Mouse (Mus musculus) heart, embryonic 15.5 days (tissue): ENCODE measurements around the gene Evi2. TPM values are rescaled to one million over a fixed set of nuclear protein-coding genes. Genes with fewer than 3 reads are reported as not detected.

Source experiments
- ATAC-seq: fragments of 200-750 bp; cut with Nextera tagmentation; replicated peaks from 2 replicates; pipeline ENCODE4 v1.8.0; 2017; ENCODE audit warnings: low read depth, moderate TSS enrichment; ENCODE audit not compliant: insufficient number of reproducible peaks, insufficient read depth, low FRiP score
- H3K27ac ChIP-seq: fragments of 300-500 bp; sonication (generic); 2 replicates; pipeline ENCODE4 v1.5.1; 2015; ENCODE audit warnings: mild to moderate bottlenecking, inconsistent platforms
- H3K27me3 ChIP-seq: fragments of 300-500 bp; sonication (generic); 2 replicates; pipeline ENCODE4 v1.6.1; 2015; ENCODE audit warnings: inconsistent platforms
- H3K36me3 ChIP-seq: fragments of 300-500 bp; sonication (generic); 2 replicates; pipeline ENCODE4 v1.6.1; 2015; ENCODE audit warnings: mild to moderate bottlenecking, inconsistent platforms
- H3K4me1 ChIP-seq: fragments of 300-500 bp; sonication (generic); replicated peaks from 2 replicates; pipeline ENCODE4 v1.6.1; 2015; ENCODE audit warnings: inconsistent platforms
- H3K4me2 ChIP-seq: fragments of 300-500 bp; sonication (generic); 2 replicates; pipeline ENCODE4 v1.6.1; 2015; ENCODE audit warnings: inconsistent platforms, mild to moderate bottlenecking, moderate library complexity
- H3K4me3 ChIP-seq: fragments of 300-500 bp; sonication (generic); 2 replicates; pipeline ENCODE4 v1.5.1; 2015; ENCODE audit warnings: mild to moderate bottlenecking, inconsistent platforms
- H3K9ac ChIP-seq: fragments of 300-500 bp; sonication (generic); 2 replicates; pipeline ENCODE4 v1.6.1; 2015; ENCODE audit warnings: mild to moderate bottlenecking, inconsistent platforms
- H3K9me3 ChIP-seq: fragments of 300-500 bp; sonication (generic); replicated peaks from 2 replicates; pipeline ENCODE4 v1.6.1; 2016; ENCODE audit warnings: inconsistent platforms
- WGBS: fragments of 180-500 bp; shearing (Covaris S2); methylation state at CpG from one replicate; pipeline ENCODE4 v1.1.7; 2015; ENCODE audit warnings: mixed read lengths; 5-methylcytosine and 5-hydroxymethylcytosine counted together
- polyA plus RNA-seq: library from polyadenylated mRNA; unstranded; fragments of >200 nt; fragmentation: Nextera tagmentation; extraction: Ambion mirVana; gene quantifications from 2 replicates; pipeline ENCODE4 v1.2.1, GENCODE M21; 2015

Evi2 gene
- polyA plus RNA-seq, 1 experiment from 2014 or later = 0.52 TPM

DNA sequence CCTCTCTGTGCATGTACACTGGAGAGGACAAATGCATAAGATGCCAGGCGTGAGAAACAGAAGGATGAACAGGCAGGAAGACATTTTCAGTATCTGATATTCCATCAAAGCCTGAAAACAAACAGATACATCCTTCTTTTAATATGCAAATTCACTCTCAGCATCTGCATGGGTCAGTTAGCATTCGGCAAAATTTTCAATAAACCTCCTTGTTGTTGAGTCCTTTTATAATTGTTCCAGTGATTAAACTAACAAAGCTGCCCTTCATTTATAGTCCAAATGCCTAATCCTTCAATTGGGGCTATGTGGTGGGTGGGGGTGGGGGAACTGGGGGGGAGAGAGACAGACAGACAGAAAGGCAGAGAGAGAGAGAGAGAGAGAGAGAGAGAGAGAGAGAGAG lies 27.5 kb downstream of the Evi2 start:
- no peak for ATAC-seq
- Histone ChIP-seq H3K9ac (no peak overlapping the region), H3K9me3 (no peaks in the 10 kb centered on the region), H3K4me1 (no peaks in the 10 kb centered on the region), H3K36me3 (no peaks in the 10 kb centered on the region), H3K4me2 (no peak overlapping the region), H3K27me3 (no peaks in the 10 kb centered on the region), H3K4me3 (no peak overlapping the region), H3K27ac (no peak overlapping the region)
- 78% methylated on average over 2 of the region's 2 CpGs for WGBS

DNA sequence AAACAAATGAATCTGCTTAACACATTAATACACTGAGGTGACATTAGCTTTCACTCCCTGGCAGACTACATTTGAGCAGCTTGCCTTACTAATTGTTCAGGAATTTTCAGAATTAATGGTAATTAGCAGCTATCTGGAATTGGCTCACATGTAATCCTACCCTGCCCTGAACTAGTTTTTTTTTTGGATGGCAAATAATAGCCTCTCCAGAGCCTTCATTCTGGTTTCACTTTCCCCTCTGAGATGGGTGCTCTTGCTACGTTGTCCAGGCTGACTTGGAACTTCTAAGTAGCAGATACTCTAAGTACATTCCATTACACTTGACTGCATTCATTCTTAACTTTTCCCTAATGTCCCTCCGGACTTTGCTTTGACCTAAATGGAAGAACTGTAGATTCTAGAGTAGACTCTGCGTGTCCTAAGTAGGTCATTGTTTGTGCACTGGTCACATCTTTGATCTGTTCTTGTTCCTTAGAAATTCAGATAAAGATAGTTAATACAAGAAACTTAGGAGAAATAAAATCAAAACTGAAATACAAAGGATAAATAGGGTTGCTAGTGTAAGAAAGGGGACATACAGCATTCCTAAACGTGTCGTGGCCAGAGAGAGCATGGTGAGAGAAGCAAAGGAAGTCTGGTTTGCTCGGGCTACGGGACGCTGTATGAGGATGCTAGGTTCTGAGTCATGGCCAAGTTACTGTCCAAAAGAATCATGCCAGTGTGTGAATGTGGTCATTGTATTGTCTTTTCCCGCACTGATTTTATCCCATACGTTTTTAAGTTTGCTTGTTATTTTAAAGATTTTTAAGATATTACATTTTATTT lies 35.2 kb downstream of the Evi2 start:
- H3K27ac ChIP-seq = no peak overlapping the region

DNA sequence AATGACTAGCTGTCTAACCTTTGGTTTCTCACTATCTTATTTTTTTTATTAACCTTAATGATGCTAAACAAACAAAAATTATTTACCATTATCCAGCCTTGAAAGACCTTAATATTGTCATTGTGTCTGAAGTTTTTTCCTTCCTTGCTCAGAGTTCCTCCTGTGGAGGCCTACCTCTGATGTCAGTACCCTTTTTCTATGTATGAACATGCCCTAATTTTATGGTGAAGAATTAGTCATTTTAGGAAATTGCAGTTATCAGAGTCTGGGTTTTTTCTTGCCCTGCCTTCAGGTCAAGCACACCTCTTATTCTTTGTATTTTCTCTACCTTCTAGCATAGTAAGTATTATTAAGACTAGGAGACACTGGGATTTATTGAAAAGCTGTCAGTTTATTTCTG lies 45.7 kb downstream of the Evi2 start:
- no peaks in the 10 kb centered on the region for H3K27me3 ChIP-seq
- ATAC-seq = no peak

More for the DNA sequence above, 35.2 kb downstream of the Evi2 start:
- ATAC-seq = no peak
- WGBS = 69% methylated on average over 10 of the region's 10 CpGs
- Histone ChIP-seq H3K27me3 (no peaks in the 10 kb centered on the region), H3K36me3 (0 out of 2 replicates have a peak, but pooled peaks cover 3% of the 10 kb centered on the region), H3K4me1 (peaks cover 6% of the 10 kb centered on the region; the same call in 1 of the 2 replicates), H3K9me3 (no peaks in the 10 kb centered on the region), H3K4me3 (no peak overlapping the region), H3K9ac (no peak overlapping the region), H3K4me2 (no peak overlapping the region)

DNA sequence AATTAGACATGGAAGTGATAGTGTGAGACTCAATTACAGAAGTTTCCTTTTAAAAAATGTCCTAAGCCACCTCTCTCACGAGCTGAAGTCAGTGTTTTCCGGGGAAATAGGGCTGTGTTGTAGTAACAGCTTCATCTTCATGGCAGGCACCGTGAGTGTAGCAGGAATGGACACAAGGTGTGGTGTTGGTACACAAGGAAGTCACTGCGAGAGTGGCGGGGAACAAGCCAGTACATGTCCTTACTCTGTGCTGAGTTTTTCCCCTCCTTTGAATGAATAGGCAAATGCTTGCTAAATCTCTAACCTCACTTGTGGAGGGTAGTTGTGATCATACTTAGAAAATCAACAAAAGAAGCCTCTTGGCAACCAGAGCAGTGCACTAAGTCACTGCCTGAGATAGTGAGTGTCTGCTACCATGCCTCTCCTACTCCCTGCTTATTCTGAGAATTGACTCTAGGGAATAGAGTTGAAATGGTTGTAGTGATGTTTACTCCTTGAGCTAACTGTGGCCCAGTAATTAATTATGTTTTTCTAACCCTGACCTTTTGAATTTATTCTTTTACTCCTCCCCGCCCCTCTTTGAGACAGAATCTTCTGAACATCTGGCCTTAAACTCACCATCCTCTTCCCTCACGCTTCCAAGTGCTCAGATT lies 46.4 kb downstream of the Evi2 start:
- ATAC-seq = no peak
- Histone ChIP-seq H3K36me3 (peaks cover 9% of the 10 kb centered on the region), H3K4me2 (no peak overlapping the region), H3K9ac (no peak overlapping the region), H3K27me3 (no peaks in the 10 kb centered on the region), H3K27ac (no peak overlapping the region), H3K9me3 (no peaks in the 10 kb centered on the region), H3K4me1 (no peaks in the 10 kb centered on the region), H3K4me3 (no peak overlapping the region)
- WGBS = 84% methylated on average over 7 of the region's 7 CpGs

More for the DNA sequence above, 45.7 kb downstream of the Evi2 start:
- Histone ChIP-seq H3K27ac (no peak overlapping the region), H3K9me3 (no peaks in the 10 kb centered on the region), H3K4me1 (no peaks in the 10 kb centered on the region), H3K4me3 (no peak overlapping the region), H3K36me3 (peaks cover 9% of the 10 kb centered on the region), H3K4me2 (no peak overlapping the region), H3K9ac (no peak overlapping the region)

DNA sequence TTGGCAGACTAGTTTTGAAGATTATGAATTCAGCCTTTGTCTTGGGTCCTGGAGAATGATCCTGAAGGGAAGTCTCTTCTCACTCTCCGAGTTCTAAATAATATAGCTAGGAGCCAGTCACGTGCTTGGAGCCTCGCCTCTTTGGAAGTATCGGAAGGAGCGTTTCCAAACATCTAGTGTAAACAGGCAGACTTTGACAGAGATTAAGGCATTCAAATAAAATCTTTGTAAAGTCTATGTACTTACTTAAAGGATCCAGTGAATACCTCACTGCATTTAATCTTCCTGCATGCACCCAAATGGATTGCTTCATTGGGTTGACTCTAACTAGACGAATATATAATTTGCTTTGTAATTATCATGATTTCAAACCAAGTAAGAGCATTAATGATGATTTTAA lies 47.0 kb downstream of the Evi2 start:
- no peak overlapping the region for H3K9ac ChIP-seq
- no peak for ATAC-seq
- peaks cover 9% of the 10 kb centered on the region for H3K36me3 ChIP-seq
- WGBS = 90% methylated on average over 6 of the region's 6 CpGs
- no peaks in the 10 kb centered on the region for H3K4me1 ChIP-seq
- no peak overlapping the region for H3K4me2 ChIP-seq
- H3K27ac ChIP-seq = no peak overlapping the region
- no peaks in the 10 kb centered on the region for H3K9me3 ChIP-seq
- H3K27me3 ChIP-seq = no peaks in the 10 kb centered on the region
- H3K4me3 ChIP-seq = no peak overlapping the region

DNA sequence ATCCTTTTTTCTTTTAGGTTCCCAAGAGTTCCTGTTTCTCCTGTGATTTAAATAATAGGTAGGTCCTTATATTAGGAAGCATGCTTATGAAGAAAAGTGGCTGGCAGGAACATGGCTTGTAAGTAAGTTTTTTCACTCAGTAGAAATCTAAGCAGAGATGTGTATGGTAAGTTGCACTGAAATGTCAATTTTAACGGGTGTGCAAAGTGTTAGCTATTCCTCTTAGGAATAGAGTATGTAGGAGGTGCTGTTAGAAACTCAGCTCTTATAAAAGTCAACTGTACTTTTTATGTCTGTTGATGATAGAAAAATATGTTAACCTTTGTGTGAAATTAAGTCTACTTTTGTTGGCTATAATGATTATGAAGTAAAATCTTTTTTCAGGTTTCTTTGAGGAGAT lies 62.3 kb downstream of the Evi2 start:
- no peak overlapping the region for H3K4me3 ChIP-seq
- WGBS = 64% methylated on average over 1 of the region's 1 CpGs
- H3K9ac ChIP-seq = no peak overlapping the region
- H3K36me3 ChIP-seq = peaks cover 41% of the 10 kb centered on the region
- no peak for ATAC-seq
- H3K27me3 ChIP-seq = no peaks in the 10 kb centered on the region
- no peaks in the 10 kb centered on the region for H3K9me3 ChIP-seq
- H3K27ac ChIP-seq = no peak overlapping the region
- no peaks in the 10 kb centered on the region for H3K4me1 ChIP-seq
- H3K4me2 ChIP-seq = no peak overlapping the region

Other genes with a start within 250 kb of the Evi2 start
- not detected in 2 replicates for gene Gm9964, start 233.7 kb downstream of the Evi2 start, polyA plus RNA-seq
- 3.6 and 3.7 TPM in 2 replicates for gene Nf1, start 190.9 kb downstream of the Evi2 start, polyA plus RNA-seq
- gene Omg, start 26.5 kb downstream of the Evi2 start, polyA plus RNA-seq = 0.08 and 0.13 TPM in 2 replicates
- gene Evi2b, start 6.8 kb downstream of the Evi2 start, polyA plus RNA-seq = 0.42 and 2.0 TPM in 2 replicates
- 2.3 and 5.5 TPM in 2 replicates for gene Evi2a, start within 50 bp of the Evi2 start, polyA plus RNA-seq
- gene Rab11fip4, start 60.6 kb upstream of the Evi2 start, polyA plus RNA-seq = 0.26 and 3.1 TPM in 2 replicates